Mouse (Mus musculus) right cerebral cortex, postnatal 14 days (tissue): ENCODE data around the gene Homer2.

ENCODE experiments used
- DNase-seq: peaks from one replicate; pipeline ENCODE4 v3.0.0; 2022

The Homer2 gene

GRCm38 (mm10) chr7:81697954-81698353 lies 9.4 kb downstream of the Homer2 start:
- DNase-seq: no peak

DNA sequence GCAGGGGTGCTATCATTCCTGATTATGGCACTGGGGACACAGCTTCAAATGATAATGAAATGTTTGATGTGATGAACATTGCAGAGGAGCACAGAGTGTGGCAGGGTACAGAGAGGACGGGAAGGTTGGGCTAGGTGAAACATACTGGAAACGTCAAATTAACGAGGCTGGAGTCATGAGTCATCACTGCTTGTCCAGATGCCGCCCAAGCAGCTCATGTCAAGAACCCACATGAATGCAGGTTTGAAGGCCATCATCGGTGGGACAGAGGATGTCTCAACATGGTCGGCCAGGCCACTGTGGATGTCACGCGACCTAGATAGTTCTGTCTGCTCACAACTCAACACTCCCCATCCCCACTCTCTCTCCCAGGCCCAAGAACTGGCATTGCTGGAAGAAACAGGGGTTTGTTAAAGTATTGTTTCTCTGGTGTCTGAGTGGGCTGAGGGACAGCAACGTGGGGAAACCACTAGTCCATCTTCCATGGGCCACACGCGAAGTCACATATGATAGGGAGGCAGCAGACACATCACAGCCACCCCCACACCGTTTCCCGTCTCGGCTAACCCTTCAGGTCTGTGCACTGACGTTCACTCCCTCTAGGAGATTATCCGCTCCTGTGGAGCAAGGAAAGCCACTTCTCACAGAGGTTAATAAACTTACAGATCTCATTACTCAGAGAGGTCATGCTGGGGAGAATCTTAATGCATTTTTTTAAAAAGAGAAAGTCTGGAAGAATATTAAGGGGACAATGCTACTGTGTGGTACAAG lies 11.4 kb downstream of the Homer2 start:
- no peak for DNase-seq

DNA sequence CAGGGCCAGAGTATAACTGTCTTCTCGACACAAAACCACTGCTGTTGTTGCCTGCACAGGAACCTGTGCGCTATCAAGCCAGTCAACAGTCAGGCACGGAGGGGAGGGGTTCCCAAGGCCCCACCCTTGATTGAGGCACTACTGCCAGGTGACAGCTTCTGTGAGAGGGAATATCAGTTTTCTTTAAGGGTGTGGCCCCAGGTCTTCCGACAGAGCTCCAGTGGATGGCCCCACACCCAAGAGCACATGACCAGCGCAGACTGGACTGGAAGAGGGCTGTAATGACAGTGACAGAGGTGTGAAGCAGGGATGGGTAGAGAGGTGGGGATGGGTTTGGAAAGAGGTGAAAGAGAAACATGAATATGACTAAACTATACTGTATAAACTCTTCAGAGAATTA lies 16.3 kb downstream of the Homer2 start:
- DNase-seq: no peak

- no peak for DNase-seq
Measured at GRCm38 (mm10) chr7:81689116-81689681, 18.1 kb downstream of the Homer2 start.

GRCm38 (mm10) chr7:81688378-81688777 lies 18.9 kb downstream of the Homer2 start:
- DNase-seq: no peak

DNA sequence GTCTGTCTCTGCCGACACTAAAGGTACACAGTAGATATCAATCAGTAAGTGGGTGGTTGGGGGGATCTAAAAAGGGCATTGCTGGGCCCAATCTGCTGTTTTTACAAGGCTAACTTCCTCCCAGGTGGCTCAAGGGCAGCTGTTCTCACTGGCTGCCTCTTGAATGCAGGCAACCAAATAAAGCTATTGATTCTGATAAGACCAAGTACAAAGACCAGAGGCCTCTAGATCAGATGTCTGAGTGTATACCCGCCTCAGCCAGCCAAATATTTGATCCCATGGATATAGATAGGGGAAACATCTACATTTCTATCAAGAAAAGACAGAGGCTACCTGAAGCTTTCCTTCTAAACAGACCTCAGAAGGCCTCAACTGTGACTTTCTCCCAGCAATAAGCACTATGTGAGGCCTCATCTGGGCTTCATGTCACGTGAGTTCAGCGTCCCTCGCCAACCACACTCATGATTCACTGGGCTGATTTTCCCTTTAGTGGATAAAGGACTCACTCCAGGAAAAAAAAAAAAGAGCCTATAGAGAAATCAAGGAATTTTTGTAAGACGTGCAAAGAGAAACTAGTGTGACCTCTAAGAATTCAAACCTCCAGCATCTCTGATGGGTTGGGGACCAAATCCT lies 19.5 kb downstream of the Homer2 start:
- DNase-seq: no peak

GRCm38 (mm10) chr7:81685375-81685774 lies 22.0 kb downstream of the Homer2 start:
- DNase-seq: no peak

DNA sequence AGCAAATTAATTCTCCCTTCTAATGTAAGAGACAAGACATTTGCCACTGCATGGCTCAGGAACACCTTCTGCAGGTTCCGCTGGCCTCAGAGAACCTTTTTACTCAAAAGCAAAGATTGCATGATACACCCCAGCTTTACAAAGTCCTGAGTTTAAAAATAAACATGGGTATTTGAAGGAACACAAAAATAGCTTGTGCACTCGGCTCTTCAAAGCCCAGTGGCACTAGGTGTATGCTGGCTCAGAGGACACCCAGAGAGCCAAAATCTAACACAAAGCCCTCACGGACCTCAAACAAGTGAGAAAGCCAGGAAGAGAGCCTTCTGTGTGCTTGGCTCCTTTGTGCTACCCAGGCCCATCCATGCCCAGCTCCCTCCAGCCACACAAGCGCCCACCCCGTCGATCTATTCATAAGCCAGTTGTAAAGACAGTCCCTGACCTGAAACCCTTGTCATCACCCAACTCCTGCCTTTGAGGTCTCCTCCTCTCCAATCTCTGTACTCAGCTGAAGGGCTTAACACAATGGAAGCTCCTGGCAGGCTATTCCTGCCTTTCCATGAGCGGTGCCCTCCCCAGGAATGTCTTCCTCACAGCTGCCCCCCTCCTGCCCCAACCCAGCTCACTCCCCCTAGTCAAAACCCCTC lies 23.4 kb downstream of the Homer2 start:
- DNase-seq: no peak

DNA sequence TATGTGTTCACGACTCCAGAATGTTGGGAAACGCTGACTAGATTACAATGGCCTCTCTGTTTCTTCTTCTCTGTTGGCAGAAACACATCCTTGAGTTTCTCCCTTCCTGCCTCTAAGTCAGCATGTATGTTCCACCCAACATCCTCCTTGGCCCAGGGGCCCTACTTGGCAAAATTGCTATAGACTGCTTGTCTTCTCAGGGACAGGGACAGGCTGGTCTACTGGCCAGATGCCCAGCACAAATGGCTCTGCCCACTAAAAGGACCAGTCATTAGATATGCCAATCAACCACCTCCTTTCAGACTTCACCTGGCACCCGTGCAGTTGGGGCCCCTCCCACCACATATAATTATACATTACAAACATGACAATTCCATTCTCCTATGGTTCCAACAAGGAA lies 25.9 kb downstream of the Homer2 start:
- DNase-seq: no peak

DNA sequence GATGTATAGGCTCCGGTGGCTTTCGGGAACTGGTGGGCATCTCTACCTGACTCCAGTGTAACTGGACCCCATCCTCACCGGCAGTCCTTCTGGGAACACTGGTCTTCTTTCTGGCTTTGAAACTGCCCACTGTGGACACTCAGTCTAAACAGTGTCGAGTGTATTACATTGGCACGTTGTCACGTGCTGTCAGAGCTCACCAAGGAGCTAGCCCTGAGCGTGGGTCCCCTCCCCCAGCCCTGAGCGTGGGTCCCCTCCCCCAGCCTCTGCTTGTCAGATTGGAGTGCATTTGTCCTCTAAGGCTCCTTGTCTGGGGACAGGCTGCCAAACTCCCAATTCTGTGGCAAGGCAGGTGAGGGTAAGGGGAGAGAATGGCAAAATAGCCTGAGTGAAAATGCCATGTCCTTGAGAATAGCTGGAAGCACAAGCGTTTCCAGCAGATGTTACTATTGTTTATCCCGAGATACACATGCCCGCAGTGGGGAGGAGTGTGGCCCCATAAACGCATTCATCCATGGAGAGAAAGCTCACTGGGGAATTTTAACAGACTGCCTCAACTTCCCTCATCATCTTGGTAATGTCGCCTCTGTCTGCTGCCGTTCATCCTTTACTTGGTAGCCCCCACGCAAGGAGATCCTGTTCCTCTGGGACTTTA lies 33.8 kb downstream of the Homer2 start:
- no peak for DNase-seq

- DNase-seq: no peak
Measured at GRCm38 (mm10) chr7:81672735-81673291, 34.5 kb downstream of the Homer2 start.

DNA sequence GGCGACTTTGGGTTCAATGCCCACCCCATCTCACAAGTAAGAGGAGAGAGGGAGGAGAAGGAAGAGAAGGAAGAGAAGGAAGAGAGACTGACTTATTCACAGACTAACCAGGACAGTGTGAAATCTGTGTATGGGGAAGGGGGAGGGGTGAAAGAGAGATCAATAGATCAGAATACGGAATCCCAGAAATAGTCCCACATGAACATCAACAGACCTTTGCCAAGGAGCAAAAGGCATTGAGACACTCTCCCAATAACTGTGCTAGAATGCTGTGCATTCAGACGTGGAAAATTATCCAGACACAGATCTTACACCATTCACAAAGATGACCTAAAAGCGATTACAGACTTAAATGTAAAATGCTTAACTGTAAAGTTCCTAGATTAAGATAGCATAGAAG lies 40.2 kb downstream of the Homer2 start:
- no peak for DNase-seq

DNA sequence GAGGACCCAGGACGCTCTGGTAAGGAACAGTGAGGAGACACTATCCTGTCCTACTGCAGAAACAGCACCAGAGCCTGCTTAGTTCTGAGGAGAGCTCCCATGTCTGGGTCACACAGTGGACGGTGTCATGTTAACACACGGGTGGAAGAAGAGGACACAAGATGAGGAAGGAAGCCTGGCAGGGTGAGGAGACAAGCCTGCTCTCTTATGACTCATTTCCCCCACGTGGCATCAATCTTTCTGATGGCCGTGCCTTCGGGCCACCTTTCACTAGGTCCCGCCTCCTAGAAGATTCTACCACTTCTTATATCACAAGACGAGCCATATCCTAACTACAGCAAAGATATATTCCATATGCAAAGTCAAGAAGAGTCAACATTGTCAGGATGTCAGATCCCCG lies 40.7 kb downstream of the Homer2 start:
- no peak for DNase-seq

DNA sequence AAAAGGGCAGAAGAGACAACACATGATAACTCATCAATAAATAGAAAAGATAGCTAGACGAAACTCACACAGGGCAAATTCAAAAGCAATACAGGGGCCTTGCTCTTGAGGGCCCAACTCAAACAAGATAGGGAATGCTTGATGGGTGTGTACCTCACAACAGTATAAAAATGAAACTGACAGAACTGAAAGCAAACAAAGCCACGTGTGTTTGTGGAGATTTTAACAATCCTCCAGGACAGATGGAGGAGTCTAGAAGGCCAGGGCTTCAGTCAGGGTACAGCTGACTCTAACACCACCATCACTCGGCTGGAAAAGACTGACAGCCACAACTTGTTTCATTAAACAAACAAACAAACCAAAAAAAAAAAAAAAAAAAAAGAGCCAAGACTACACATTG lies 44.3 kb downstream of the Homer2 start:
- no peak for DNase-seq

GRCm38 (mm10) chr7:81657631-81658347 lies 49.5 kb downstream of the Homer2 start:
- no peak for DNase-seq

- no peak for DNase-seq
Measured at GRCm38 (mm10) chr7:81657055-81657454, 50.3 kb downstream of the Homer2 start.

DNA sequence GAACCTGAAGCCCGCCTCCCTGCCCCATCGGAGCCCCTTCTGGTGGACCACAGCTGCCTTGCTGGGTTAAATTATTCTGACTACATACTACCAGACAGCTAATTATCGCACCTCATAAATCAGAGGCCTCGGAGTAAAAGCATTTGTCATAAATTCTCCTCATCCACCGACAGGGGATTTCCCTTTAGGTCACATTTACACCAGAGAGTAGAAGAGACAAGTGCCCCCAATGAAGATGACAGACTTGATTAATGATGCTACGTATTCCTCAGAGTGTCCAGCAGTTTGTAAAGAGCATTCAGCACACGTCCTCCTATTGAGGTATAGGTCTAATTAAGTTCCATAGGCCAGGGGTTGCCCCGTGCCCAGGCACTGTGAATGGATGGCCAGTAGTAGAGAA lies 50.7 kb downstream of the Homer2 start:
- no peak for DNase-seq

DNA sequence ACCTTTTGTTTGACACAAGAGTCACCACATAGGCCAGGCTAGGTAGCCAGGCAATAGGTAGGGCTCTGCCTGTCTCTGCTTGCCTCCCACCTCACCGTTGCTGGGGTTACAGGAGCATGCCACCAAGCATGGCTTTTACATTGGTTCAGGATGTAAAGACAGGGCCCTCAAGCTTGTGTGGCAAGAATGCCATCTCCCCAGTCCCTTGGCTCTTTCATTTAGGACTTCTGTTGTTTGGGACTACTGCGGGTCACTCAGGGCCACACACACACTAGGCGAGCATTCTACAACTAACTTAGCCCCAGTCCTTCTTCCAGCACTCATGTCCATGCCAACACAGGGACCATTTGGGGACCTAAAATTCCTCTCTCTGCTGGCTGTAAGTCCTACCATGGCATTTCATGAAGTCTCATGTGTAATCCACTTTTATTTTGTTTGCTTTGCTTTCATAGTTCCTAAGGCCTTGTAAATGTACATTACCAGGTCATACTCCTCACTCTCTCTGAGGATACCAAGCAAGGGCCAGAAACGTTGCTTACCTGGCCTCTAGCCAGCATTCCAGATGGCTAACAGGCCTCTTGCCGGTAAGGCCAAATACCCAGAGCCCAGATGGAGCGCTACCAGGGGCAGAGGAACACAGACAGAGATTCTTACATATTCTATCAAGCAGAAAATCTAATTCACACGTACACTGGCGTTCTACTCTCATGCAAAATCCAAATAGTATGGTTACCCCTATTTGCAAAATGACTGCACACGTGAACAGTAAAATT lies 52.2 kb downstream of the Homer2 start:
- no peak for DNase-seq

DNA sequence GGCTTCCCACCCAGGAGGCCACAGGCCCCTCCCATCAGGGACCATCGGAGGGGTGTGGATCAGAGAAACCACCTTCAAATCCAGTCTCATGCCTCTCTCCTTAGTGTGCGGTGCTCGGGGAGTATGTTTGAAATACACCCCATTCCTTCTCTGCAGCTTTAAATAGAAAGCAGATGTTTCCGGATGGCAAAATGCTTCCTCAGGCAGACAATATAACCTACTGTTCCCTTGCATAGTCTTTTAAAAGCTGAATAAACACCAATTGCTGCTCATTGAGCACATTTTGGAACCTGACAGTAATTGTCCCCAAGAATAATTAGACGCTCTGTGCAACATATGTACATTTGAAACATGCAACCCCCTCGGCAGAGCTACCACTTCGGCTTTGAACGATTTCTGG lies 53.3 kb downstream of the Homer2 start:
- no peak for DNase-seq

DNA sequence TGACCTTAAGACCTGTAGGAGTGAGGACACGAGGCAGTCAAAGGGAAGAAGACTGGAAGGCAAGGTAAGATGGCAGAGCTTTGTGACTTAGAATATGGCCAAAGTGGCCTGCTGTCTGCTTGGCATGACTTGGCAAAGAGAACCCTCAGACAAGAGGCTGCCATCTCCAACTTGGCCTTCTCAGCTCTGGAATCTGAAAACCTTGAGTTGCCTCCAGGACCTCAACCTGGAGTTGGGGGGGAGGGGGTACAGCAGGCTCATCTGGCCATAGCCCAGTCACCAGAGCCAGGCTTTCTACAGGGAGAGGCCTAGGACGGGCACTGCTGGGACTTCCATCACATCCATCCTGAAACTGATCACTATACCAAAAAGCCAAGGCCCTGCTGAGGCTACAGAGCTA lies 55.0 kb downstream of the Homer2 start:
- DNase-seq: no peak

GRCm38 (mm10) chr7:81651284-81651683 lies 56.0 kb downstream of the Homer2 start:
- DNase-seq: no peak

GRCm38 (mm10) chr7:81649270-81649669 lies 58.1 kb downstream of the Homer2 start:
- DNase-seq: no peak
